Mouse (Mus musculus): Measurements from ENCODE around the gene Cacna1e. TPM values are rescaled to one million over a fixed set of nuclear protein-coding genes. Genes with fewer than 3 reads are reported as not detected.

Cacna1e gene
- polyA plus RNA-seq, 1 experiment from 2014 or later = 0.19 TPM

DNA sequence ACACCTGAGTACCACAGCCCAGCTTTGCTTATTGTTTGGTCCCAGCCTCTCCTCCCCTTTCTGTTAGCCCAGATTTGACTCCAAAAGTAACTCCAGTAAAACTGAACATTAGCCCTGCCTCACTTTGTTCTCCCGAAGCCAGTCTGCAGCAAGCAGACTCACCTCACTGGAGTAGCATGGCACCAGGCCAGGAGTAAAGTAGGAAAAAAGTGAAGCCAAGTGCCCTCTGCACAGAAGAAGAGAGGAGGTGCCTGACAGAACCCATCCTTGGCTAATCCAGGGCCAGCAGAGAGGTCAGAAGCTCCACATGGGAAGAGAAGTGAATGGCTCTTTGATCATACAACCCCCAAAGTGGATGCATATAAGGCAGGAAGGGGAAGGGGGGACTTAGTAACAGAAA is 100.8 kb downstream of the Cacna1e start:
- DNase-seq (ENCODE audit: low spot score) (peak; percentile 42), ATAC-seq (no peak)
- no peak overlapping the region for H3K4me3 ChIP-seq (ENCODE audit: low read depth, low read length)
- H3K9ac ChIP-seq (replicated peaks; ENCODE audit: low read depth) = no peak overlapping the region
- TF ChIP-seq CTCF (IDR thresholded peaks at IDR 0.05) (no peak), EP300 (IDR thresholded peaks at IDR 0.05) (no peak)
- no peaks in the 10 kb centered on the region for H3K4me1 ChIP-seq (ENCODE audit: insufficient read depth, low read depth, low read length)
- WGBS = 48% methylated on average over 1 of the region's 1 CpGs
- no peak overlapping the region for H3K4me2 ChIP-seq (replicated peaks; ENCODE audit: low read depth, low read length)
- H3K36me3 ChIP-seq (ENCODE audit: insufficient read depth, low read length) = no peaks in the 10 kb centered on the region
- H3K27ac ChIP-seq (ENCODE audit: low read length) = no peak overlapping the region
- H3K27me3 ChIP-seq (replicated peaks; ENCODE audit: insufficient read depth, low read length) = peaks cover 3% of the 10 kb centered on the region; the same call in 1 of the 2 replicates
- no peaks in the 10 kb centered on the region for H3K9me3 ChIP-seq (ENCODE audit: low read length)

DNA sequence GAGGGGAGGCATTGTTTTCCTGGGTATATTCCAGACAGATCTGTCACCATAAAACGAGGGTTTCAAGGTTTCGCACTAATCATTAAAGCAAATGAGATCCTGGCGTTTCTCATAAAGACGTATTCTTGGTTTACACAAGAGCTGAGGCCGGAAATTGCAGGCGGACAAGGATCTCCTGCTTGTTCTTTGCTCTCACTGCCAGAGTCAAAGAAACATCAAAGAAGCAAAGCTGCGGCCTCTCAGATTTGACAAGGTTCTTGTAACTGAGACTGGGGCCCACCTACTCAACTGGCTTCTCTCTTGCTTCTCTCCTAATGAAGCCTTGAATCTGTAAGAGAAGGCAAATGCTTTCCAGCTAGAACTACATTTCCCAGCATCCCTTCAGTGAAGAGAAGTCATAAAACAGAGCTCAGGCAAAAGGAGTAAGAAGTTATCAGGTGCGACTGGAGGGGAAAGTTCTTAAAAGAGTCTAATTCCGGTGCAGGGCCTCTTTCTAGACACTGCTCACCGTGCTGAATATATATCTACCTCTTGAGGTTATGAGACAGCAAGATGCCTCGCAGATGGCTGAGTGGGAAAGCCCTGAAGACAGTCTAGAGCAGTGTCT is 104.3 kb downstream of the Cacna1e start:
- ATAC-seq = no peak
- Histone ChIP-seq H3K9ac (replicated peaks; ENCODE audit: low read depth) (no peak overlapping the region), H3K27ac (ENCODE audit: low read length) (no peak overlapping the region), H3K4me3 (ENCODE audit: low read depth, low read length) (no peak overlapping the region), H3K9me3 (ENCODE audit: low read length) (no peaks in the 10 kb centered on the region), H3K27me3 (replicated peaks; ENCODE audit: insufficient read depth, low read length) (no peaks in the 10 kb centered on the region), H3K36me3 (ENCODE audit: insufficient read depth, low read length) (no peaks in the 10 kb centered on the region), H3K4me1 (ENCODE audit: insufficient read depth, low read depth, low read length) (no peaks in the 10 kb centered on the region), H3K4me2 (replicated peaks; ENCODE audit: low read depth, low read length) (no peak overlapping the region)
- 41% methylated on average over 11 of the region's 11 CpGs for WGBS
- no peak for DNase-seq (ENCODE audit: low spot score)
- no peak for TF ChIP-seq EP300 (IDR thresholded peaks at IDR 0.05)

DNA sequence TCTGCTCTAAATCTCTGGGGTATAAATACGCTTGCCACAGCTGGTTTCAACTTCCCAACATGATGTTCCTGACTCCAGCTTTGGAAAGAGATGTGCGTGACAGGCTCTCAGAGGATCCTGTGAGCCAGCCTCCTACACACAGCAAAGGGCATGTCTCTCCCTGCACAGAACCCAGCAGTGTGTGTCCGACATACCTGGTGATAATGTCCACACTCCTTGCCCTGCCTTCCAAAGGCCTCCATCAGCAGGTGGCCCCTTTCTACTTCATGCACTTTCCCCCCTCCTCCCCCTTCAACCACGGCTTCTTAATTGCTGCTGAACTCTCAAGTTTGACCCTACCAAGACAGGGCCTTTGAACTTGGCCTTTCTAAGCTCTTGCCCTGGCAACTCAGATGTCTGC is 108.0 kb downstream of the Cacna1e start:
- Histone ChIP-seq H3K9ac (replicated peaks; ENCODE audit: low read depth) (no peak overlapping the region), H3K27ac (ENCODE audit: low read length) (no peak overlapping the region), H3K4me2 (replicated peaks; ENCODE audit: low read depth, low read length) (no peak overlapping the region), H3K36me3 (ENCODE audit: insufficient read depth, low read length) (no peaks in the 10 kb centered on the region), H3K27me3 (replicated peaks; ENCODE audit: insufficient read depth, low read length) (no peaks in the 10 kb centered on the region), H3K4me1 (ENCODE audit: insufficient read depth, low read depth, low read length) (no peaks in the 10 kb centered on the region), H3K9me3 (ENCODE audit: low read length) (no peaks in the 10 kb centered on the region), H3K4me3 (ENCODE audit: low read depth, low read length) (no peak overlapping the region)
- WGBS = 50% methylated on average over 4 of the region's 4 CpGs
- DNase-seq (ENCODE audit: low spot score) = no peak
- ATAC-seq = no peak
- TF ChIP-seq CTCF (IDR thresholded peaks at IDR 0.05) (no peak), EP300 (IDR thresholded peaks at IDR 0.05) (no peak)

DNA sequence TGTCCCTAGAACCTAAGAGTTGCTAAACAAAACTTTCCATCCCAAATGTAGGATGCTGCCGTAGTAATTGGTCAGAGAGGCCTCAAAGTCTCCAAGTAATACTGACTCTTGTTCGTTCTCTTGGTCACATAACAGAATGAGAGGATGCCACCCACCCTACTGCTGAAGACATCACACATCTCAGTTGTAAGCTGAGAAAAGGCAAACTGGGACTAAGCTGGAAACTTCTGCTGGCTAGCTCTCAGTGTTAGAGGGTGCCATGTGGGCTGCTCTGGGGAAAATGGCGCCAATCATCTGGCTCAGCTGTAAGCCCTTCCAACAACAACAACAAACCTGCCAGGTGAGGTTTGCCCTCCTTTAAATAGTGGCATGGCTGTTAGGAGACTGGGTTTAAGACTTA is 109.8 kb downstream of the Cacna1e start:
- Histone ChIP-seq H3K27ac (ENCODE audit: low read length) (no peak overlapping the region), H3K4me3 (ENCODE audit: low read depth, low read length) (no peak overlapping the region), H3K36me3 (ENCODE audit: insufficient read depth, low read length) (no peaks in the 10 kb centered on the region), H3K27me3 (replicated peaks; ENCODE audit: insufficient read depth, low read length) (no peaks in the 10 kb centered on the region), H3K4me1 (ENCODE audit: insufficient read depth, low read depth, low read length) (no peaks in the 10 kb centered on the region), H3K4me2 (replicated peaks; ENCODE audit: low read depth, low read length) (no peak overlapping the region), H3K9me3 (ENCODE audit: low read length) (no peaks in the 10 kb centered on the region), H3K9ac (replicated peaks; ENCODE audit: low read depth) (no peak overlapping the region)
- TF ChIP-seq CTCF (IDR thresholded peaks at IDR 0.05) (no peak), EP300 (IDR thresholded peaks at IDR 0.05) (no peak)
- WGBS = 88% methylated on average over 3 of the region's 3 CpGs
- no peak for DNase-seq (ENCODE audit: low spot score)
- no peak for ATAC-seq

DNA sequence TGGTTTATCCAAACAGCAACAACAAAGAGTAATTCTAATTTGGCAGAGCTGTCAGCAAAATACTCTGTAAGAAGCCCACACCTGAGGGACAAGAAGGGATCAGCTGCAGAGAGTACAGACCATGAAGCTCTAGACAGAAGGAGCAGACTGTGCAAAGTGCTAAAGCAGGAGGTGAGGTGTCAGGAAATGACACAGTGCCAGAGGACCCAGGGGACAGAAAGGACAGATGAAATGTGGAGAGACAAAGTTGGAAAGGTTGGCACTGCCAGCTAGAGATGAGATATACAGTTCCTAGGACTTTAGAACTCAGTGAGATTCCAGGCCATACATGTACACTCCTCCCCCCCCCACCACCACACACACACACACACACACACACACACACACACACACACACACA is 113.2 kb downstream of the Cacna1e start:
- Histone ChIP-seq H3K27me3 (replicated peaks; ENCODE audit: insufficient read depth, low read length) (no peaks in the 10 kb centered on the region), H3K4me3 (ENCODE audit: low read depth, low read length) (no peak overlapping the region), H3K4me2 (replicated peaks; ENCODE audit: low read depth, low read length) (no peak overlapping the region), H3K4me1 (ENCODE audit: insufficient read depth, low read depth, low read length) (no peaks in the 10 kb centered on the region), H3K36me3 (ENCODE audit: insufficient read depth, low read length) (no peaks in the 10 kb centered on the region), H3K27ac (ENCODE audit: low read length) (no peak overlapping the region), H3K9ac (replicated peaks; ENCODE audit: low read depth) (no peak overlapping the region), H3K9me3 (ENCODE audit: low read length) (no peaks in the 10 kb centered on the region)
- no peak for ATAC-seq
- TF ChIP-seq CTCF (IDR thresholded peaks at IDR 0.05) (no peak), EP300 (IDR thresholded peaks at IDR 0.05) (no peak)
- DNase-seq (ENCODE audit: low spot score) = no peak

DNA sequence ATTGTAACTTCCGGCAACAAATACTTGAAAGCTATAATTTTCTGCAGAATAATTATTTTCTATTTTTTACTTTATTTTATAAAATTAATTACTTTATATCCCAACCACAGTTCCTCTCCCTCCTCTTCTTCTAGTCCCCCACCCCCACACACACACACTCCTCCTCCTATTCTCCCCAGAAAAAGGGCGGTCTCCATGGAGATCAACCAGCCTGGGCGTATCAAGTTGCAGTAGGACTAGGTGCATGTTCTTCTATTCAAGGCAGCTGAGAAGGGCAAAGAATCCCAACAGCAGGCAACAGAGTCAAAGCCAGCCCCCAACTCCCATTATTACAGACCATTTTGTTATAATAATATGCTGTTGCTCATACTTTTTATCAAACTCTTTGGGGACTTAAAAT is 113.8 kb downstream of the Cacna1e start:
- Histone ChIP-seq H3K36me3 (ENCODE audit: insufficient read depth, low read length) (no peaks in the 10 kb centered on the region), H3K9ac (replicated peaks; ENCODE audit: low read depth) (no peak overlapping the region), H3K9me3 (ENCODE audit: low read length) (no peaks in the 10 kb centered on the region), H3K4me3 (ENCODE audit: low read depth, low read length) (no peak overlapping the region), H3K27me3 (replicated peaks; ENCODE audit: insufficient read depth, low read length) (no peaks in the 10 kb centered on the region), H3K4me2 (replicated peaks; ENCODE audit: low read depth, low read length) (no peak overlapping the region), H3K4me1 (ENCODE audit: insufficient read depth, low read depth, low read length) (no peaks in the 10 kb centered on the region), H3K27ac (ENCODE audit: low read length) (no peak overlapping the region)
- TF ChIP-seq EP300 (IDR thresholded peaks at IDR 0.05) (no peak), CTCF (IDR thresholded peaks at IDR 0.05) (no peak)
- no peak for DNase-seq (ENCODE audit: low spot score)
- 33% methylated on average over 3 of the region's 3 CpGs for WGBS
- ATAC-seq = no peak

DNA sequence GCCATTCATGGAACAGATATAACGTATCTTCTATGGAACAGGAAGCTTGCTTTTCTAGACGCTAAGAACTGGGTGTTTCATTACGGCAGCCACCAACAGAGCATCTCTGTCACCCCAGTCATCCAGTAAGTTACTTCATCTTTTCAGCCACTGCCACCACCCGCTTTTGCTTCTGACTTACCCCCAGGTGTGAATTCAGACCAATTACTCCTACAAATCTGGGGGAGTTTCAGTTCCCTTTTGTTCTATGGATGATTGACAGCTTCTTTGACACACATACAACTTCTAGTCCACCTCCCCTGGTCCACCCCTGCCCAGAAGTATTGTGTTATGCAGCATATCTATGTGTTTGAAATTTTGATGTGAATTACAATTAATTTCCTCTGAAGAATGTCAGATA is 121.2 kb downstream of the Cacna1e start:
- Histone ChIP-seq H3K4me3 (ENCODE audit: low read depth, low read length) (no peak overlapping the region), H3K9ac (replicated peaks; ENCODE audit: low read depth) (no peak overlapping the region), H3K27ac (ENCODE audit: low read length) (no peak overlapping the region), H3K9me3 (ENCODE audit: low read length) (no peaks in the 10 kb centered on the region), H3K4me2 (replicated peaks; ENCODE audit: low read depth, low read length) (no peak overlapping the region), H3K36me3 (ENCODE audit: insufficient read depth, low read length) (no peaks in the 10 kb centered on the region), H3K27me3 (replicated peaks; ENCODE audit: insufficient read depth, low read length) (no peaks in the 10 kb centered on the region), H3K4me1 (ENCODE audit: insufficient read depth, low read depth, low read length) (no peaks in the 10 kb centered on the region)
- TF ChIP-seq EP300 (IDR thresholded peaks at IDR 0.05) = no peak
- no peak for TF ChIP-seq CTCF (IDR thresholded peaks at IDR 0.05)
- DNase-seq (ENCODE audit: low spot score) (no peak), ATAC-seq (no peak)
- 76% methylated on average over 4 of the region's 4 CpGs for WGBS

All from lung, postnatal 0 days (tissue).